Mouse (Mus musculus) midbrain, embryonic 16.5 days (tissue): ENCODE measurements around the gene Slc17a1. TPM values are rescaled to one million over a fixed set of nuclear protein-coding genes. Genes with fewer than 3 reads are reported as not detected.

Source experiments
- ATAC-seq: fragments of 200-750 bp; cut with Nextera tagmentation; 2 replicates; pipeline ENCODE4 v1.8.0; 2017; ENCODE audit warnings: moderate TSS enrichment
- H3K27ac ChIP-seq: fragments of 300-500 bp; sonication (generic); 2 replicates; pipeline ENCODE4 v1.5.1; 2014; ENCODE audit warnings: mild to moderate bottlenecking, low read length, mixed read lengths
- H3K27me3 ChIP-seq: fragments of 300-500 bp; sonication (generic); 2 replicates; pipeline ENCODE4 v1.6.1; 2014; ENCODE audit warnings: low read depth, low read length, mixed read lengths; ENCODE audit not compliant: control insufficient read depth, insufficient read depth
- H3K36me3 ChIP-seq: fragments of 300-500 bp; sonication (generic); 2 replicates; pipeline ENCODE4 v1.6.1; 2014; ENCODE audit warnings: mild to moderate bottlenecking, low read length, moderate library complexity, mixed read lengths; ENCODE audit not compliant: control insufficient read depth, insufficient read depth
- H3K4me1 ChIP-seq: fragments of 300-500 bp; sonication (generic); 2 replicates; pipeline ENCODE4 v1.6.1; 2014; ENCODE audit warnings: mild to moderate bottlenecking, low read length, mixed read lengths; ENCODE audit not compliant: control insufficient read depth, insufficient read depth
- H3K4me2 ChIP-seq: fragments of 300-500 bp; sonication (generic); 2 replicates; pipeline ENCODE4 v1.6.1; 2014; ENCODE audit warnings: mild to moderate bottlenecking, low read length, mixed read lengths
- H3K4me3 ChIP-seq: fragments of 300-500 bp; sonication (generic); 2 replicates; pipeline ENCODE4 v1.5.1; 2014; ENCODE audit warnings: low read depth, mild to moderate bottlenecking, low read length, moderate library complexity, mixed read lengths
- H3K9ac ChIP-seq: fragments of 300-500 bp; sonication (generic); 2 replicates; pipeline ENCODE4 v1.6.1; 2014; ENCODE audit warnings: low read depth, low read length, mixed read lengths
- H3K9me3 ChIP-seq: fragments of 300-500 bp; sonication (generic); replicated peaks from 2 replicates; pipeline ENCODE4 v1.6.1; 2014; ENCODE audit warnings: mild to moderate bottlenecking, low read length, mixed read lengths; ENCODE audit not compliant: control insufficient read depth, poor library complexity, severe bottlenecking
- WGBS: fragments of 180-500 bp; shearing (Covaris S2); extraction: QIAGEN DNeasy Blood & Tissue Kit; methylation state at CpG from one replicate; pipeline ENCODE4 v1.1.7; 2014; 5-methylcytosine and 5-hydroxymethylcytosine counted together
- polyA plus RNA-seq: library from polyadenylated mRNA; unstranded; fragments of >200 nt; fragmentation: Nextera tagmentation; extraction: Ambion mirVana; gene quantifications from 2 replicates; pipeline ENCODE4 v1.2.1, GENCODE M21; 2015

Gene Slc17a1
- not detected in 2 replicates for polyA plus RNA-seq

GRCm38 (mm10) chr13:23867405-23867804 lies at the start of gene Slc17a1:
Gene Slc17a1 (plus strand): TSS chr13:23867750.
- Histone ChIP-seq H3K27me3 (no peaks in the 10 kb centered on the region), H3K4me3 (no peak within 1 kb of the TSS), H3K9me3 (no peaks in the 10 kb centered on the region), H3K36me3 (no peaks in the 10 kb centered on the region), H3K4me1 (no peaks in the 10 kb centered on the region), H3K27ac (no peak within 1 kb of the TSS), H3K9ac (no peak within 1 kb of the TSS), H3K4me2 (no peak within 1 kb of the TSS)
- no peak for ATAC-seq
- WGBS, result 87% methylated on average over 7 of the region's 7 CpGs

- H3K36me3 ChIP-seq, result no peaks in the 10 kb centered on the region
- H3K9ac ChIP-seq, result no peak overlapping the region
- H3K9me3 ChIP-seq, result no peaks in the 10 kb centered on the region
- no peaks in the 10 kb centered on the region for H3K27me3 ChIP-seq
- no peak overlapping the region for H3K4me2 ChIP-seq
- no peak for ATAC-seq
- no peaks in the 10 kb centered on the region for H3K4me1 ChIP-seq
- no peak overlapping the region for H3K4me3 ChIP-seq
- H3K27ac ChIP-seq, result no peak overlapping the region
- 80% methylated on average over 4 of the region's 4 CpGs for WGBS
Observed at GRCm38 (mm10) chr13:23820179-23820940, 47.2 kb upstream of the Slc17a1 start.

GRCm38 (mm10) chr13:23822213-23822612 lies 45.3 kb upstream of the Slc17a1 start:
- no peak for ATAC-seq
- WGBS, result 94% methylated on average over 3 of the region's 3 CpGs
- Histone ChIP-seq H3K9ac (no peak overlapping the region), H3K4me2 (no peak overlapping the region), H3K4me3 (no peak overlapping the region), H3K36me3 (no peaks in the 10 kb centered on the region), H3K27me3 (no peaks in the 10 kb centered on the region), H3K9me3 (no peaks in the 10 kb centered on the region), H3K4me1 (no peaks in the 10 kb centered on the region), H3K27ac (no peak overlapping the region)

GRCm38 (mm10) chr13:23826606-23827005 lies 40.9 kb upstream of the Slc17a1 start:
- H3K36me3 ChIP-seq, result no peaks in the 10 kb centered on the region
- no peak for ATAC-seq
- WGBS, result 71% methylated on average over 3 of the region's 3 CpGs
- H3K9me3 ChIP-seq, result no peaks in the 10 kb centered on the region
- no peak overlapping the region for H3K27ac ChIP-seq
- no peak overlapping the region for H3K4me3 ChIP-seq
- no peaks in the 10 kb centered on the region for H3K4me1 ChIP-seq
- no peak overlapping the region for H3K9ac ChIP-seq
- no peaks in the 10 kb centered on the region for H3K27me3 ChIP-seq
- no peak overlapping the region for H3K4me2 ChIP-seq

- ATAC-seq, result peak; percentile 51; the same call in 1 of the 2 replicates
- Histone ChIP-seq H3K9ac (no peak overlapping the region), H3K36me3 (no peaks in the 10 kb centered on the region), H3K4me3 (no peak overlapping the region), H3K9me3 (no peaks in the 10 kb centered on the region), H3K27me3 (no peaks in the 10 kb centered on the region), H3K4me2 (no peak overlapping the region), H3K4me1 (no peaks in the 10 kb centered on the region), H3K27ac (no peak overlapping the region)
- 16% methylated on average over 6 of the region's 6 CpGs for WGBS
Observed at GRCm38 (mm10) chr13:23833053-23833452, 34.5 kb upstream of the Slc17a1 start.

GRCm38 (mm10) chr13:23834836-23835235 lies 32.7 kb upstream of the Slc17a1 start:
- no peak overlapping the region for H3K27ac ChIP-seq
- no peaks in the 10 kb centered on the region for H3K36me3 ChIP-seq
- WGBS, result 86% methylated on average over 5 of the region's 5 CpGs
- ATAC-seq, result no peak
- no peak overlapping the region for H3K9ac ChIP-seq
- no peaks in the 10 kb centered on the region for H3K4me1 ChIP-seq
- no peak overlapping the region for H3K4me2 ChIP-seq
- no peaks in the 10 kb centered on the region for H3K9me3 ChIP-seq
- no peak overlapping the region for H3K4me3 ChIP-seq
- H3K27me3 ChIP-seq, result no peaks in the 10 kb centered on the region

- Histone ChIP-seq H3K36me3 (no peaks in the 10 kb centered on the region), H3K9ac (no peak overlapping the region), H3K27ac (no peak overlapping the region), H3K4me2 (no peak overlapping the region), H3K9me3 (no peaks in the 10 kb centered on the region), H3K4me1 (no peaks in the 10 kb centered on the region), H3K27me3 (no peaks in the 10 kb centered on the region), H3K4me3 (no peak overlapping the region)
- WGBS, result 93% methylated on average over 5 of the region's 5 CpGs
- ATAC-seq, result no peak
Observed at GRCm38 (mm10) chr13:23836630-23837029, 30.9 kb upstream of the Slc17a1 start.

- H3K27me3 ChIP-seq, result no peaks in the 10 kb centered on the region
- H3K9me3 ChIP-seq, result no peaks in the 10 kb centered on the region
- no peak within 1 kb of the TSS for H3K27ac ChIP-seq
- 81% methylated on average over 2 of the region's 2 CpGs for WGBS
- ATAC-seq, result no peak
- no peaks in the 10 kb centered on the region for H3K36me3 ChIP-seq
- H3K9ac ChIP-seq, result no peak within 1 kb of the TSS
- H3K4me2 ChIP-seq, result no peak within 1 kb of the TSS
- H3K4me3 ChIP-seq, result no peak within 1 kb of the TSS
- H3K4me1 ChIP-seq, result no peaks in the 10 kb centered on the region
Observed at GRCm38 (mm10) chr13:23839308-23839707, 28.2 kb upstream of the Slc17a1 start, which contains the start of gene Slc17a3. Gene Slc17a3 (plus strand): TSS chr13:23839434.

GRCm38 (mm10) chr13:23845851-23846250 lies 21.7 kb upstream of the Slc17a1 start:
- no peak overlapping the region for H3K4me2 ChIP-seq
- 67% methylated on average over 4 of the region's 4 CpGs for WGBS
- H3K36me3 ChIP-seq, result no peaks in the 10 kb centered on the region
- H3K27me3 ChIP-seq, result no peaks in the 10 kb centered on the region
- no peak for ATAC-seq
- no peaks in the 10 kb centered on the region for H3K4me1 ChIP-seq
- H3K27ac ChIP-seq, result no peak overlapping the region
- no peak overlapping the region for H3K9ac ChIP-seq
- H3K4me3 ChIP-seq, result no peak overlapping the region
- no peaks in the 10 kb centered on the region for H3K9me3 ChIP-seq
